Mouse (Mus musculus) cerebellum, postnatal 10 days (tissue): ENCODE results near the gene Iqcf1.

Source experiments
- DNase-seq, 2 experiments: peaks; one replicate each; pipeline ENCODE4 v3.0.0; 2021; ENCODE audit warnings: mixed read lengths in 2 of 2

Iqcf1 gene

GRCm38 (mm10) chr9:106499667-106500066 lies at the start of gene Iqcf1:
Gene Iqcf1 (plus strand): TSS chr9:106499967.
- DNase-seq, result no peak

GRCm38 (mm10) chr9:106450661-106451060 lies 49.1 kb upstream of the Iqcf1 start:
- DNase-seq, result peak; percentile 91 to 92

GRCm38 (mm10) chr9:106451298-106451697 lies 48.5 kb upstream of the Iqcf1 start:
- DNase-seq, result no peak

GRCm38 (mm10) chr9:106451899-106452298 lies 47.9 kb upstream of the Iqcf1 start:
- DNase-seq, result no peak

- peak in 1 of 2 experiments; percentile 59 for DNase-seq
Observed at GRCm38 (mm10) chr9:106452351-106452750, 47.4 kb upstream of the Iqcf1 start.

- peak; percentile 95 for DNase-seq
Observed at GRCm38 (mm10) chr9:106452821-106453220, 46.9 kb upstream of the Iqcf1 start.

- peak; percentile 83 to 84 for DNase-seq
Observed at GRCm38 (mm10) chr9:106453271-106454070, 46.3 kb upstream of the Iqcf1 start, which contains the start of gene Pcbp4. Gene Pcbp4 (plus strand): TSS chr9:106453291.

GRCm38 (mm10) chr9:106454071-106454761 lies 45.6 kb upstream of the Iqcf1 start:
- peak; percentile 76 to 79 for DNase-seq

GRCm38 (mm10) chr9:106454888-106455681 lies 44.7 kb upstream of the Iqcf1 start:
- peak in 1 of 2 experiments; percentile 55 for DNase-seq

- peak; percentile 90 to 94 for DNase-seq
Observed at GRCm38 (mm10) chr9:106456325-106457162, 43.2 kb upstream of the Iqcf1 start.

GRCm38 (mm10) chr9:106457163-106457559 lies 42.6 kb upstream of the Iqcf1 start:
- peak; percentile 65 to 67 for DNase-seq

GRCm38 (mm10) chr9:106457920-106458319 lies 41.8 kb upstream of the Iqcf1 start:
- peak in 1 of 2 experiments; percentile 56 for DNase-seq

GRCm38 (mm10) chr9:106459946-106460345 lies 39.8 kb upstream of the Iqcf1 start:
- peak in 1 of 2 experiments; percentile 46 for DNase-seq

GRCm38 (mm10) chr9:106460401-106461025 lies 39.3 kb upstream of the Iqcf1 start:
- peak; percentile 67 to 77 for DNase-seq

- peak in 1 of 2 experiments; percentile 35 for DNase-seq
Observed at GRCm38 (mm10) chr9:106461026-106461415, 38.7 kb upstream of the Iqcf1 start.

GRCm38 (mm10) chr9:106461641-106462429 lies 37.9 kb upstream of the Iqcf1 start:
- DNase-seq, result peak in 1 of 2 experiments; percentile 37

GRCm38 (mm10) chr9:106462430-106462800 lies 37.4 kb upstream of the Iqcf1 start:
- DNase-seq, result peak in 1 of 2 experiments; percentile 39

- peak; percentile 88 to 94 for DNase-seq
Observed at GRCm38 (mm10) chr9:106463122-106464063, 36.4 kb upstream of the Iqcf1 start.

- DNase-seq, result peak; percentile 93 to 95
Observed at GRCm38 (mm10) chr9:106464751-106465541, 34.8 kb upstream of the Iqcf1 start.
